Mouse (Mus musculus): ENCODE measurements around the gene Robo2. TPM values are rescaled to one million over a fixed set of nuclear protein-coding genes. Genes with fewer than 3 reads are reported as not detected.

Robo2 gene
- not detected in 3 replicates for total RNA-seq (2017)

GRCm38 (mm10) chr16:74411481-74412251 lies at the start of gene Robo2:
Gene Robo2 (minus strand): TSS chr16:74411825.
- no peak for ATAC-seq (replicated peaks; ENCODE audit: insufficient number of reproducible peaks, low FRiP score, low TSS enrichment, poor library complexity, severe bottlenecking)

DNA sequence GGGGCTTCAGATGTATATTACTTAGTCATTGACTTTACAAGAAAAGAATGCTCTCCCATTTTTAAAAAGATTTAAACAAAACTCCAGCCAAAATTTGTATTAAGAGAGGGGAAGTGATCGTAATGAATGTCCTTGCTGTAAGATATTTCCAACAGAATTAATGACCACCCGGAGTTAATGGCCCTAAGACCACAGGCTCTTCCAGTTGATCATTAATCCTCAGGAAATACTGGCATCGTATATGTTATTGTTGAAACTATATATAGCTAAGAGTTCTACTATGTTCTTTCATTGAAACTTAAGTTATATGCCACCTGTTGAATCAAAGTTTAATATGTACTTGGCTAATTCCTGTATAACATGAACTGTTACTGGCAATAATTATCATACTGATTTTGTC lies 46.5 kb upstream of the Robo2 start:
- no peak for ATAC-seq (replicated peaks; ENCODE audit: insufficient number of reproducible peaks, low FRiP score, low TSS enrichment, poor library complexity, severe bottlenecking)

GRCm38 (mm10) chr16:74457736-74458135 lies 46.1 kb upstream of the Robo2 start:
- ATAC-seq (replicated peaks; ENCODE audit: insufficient number of reproducible peaks, low FRiP score, low TSS enrichment, poor library complexity, severe bottlenecking): no peak

DNA sequence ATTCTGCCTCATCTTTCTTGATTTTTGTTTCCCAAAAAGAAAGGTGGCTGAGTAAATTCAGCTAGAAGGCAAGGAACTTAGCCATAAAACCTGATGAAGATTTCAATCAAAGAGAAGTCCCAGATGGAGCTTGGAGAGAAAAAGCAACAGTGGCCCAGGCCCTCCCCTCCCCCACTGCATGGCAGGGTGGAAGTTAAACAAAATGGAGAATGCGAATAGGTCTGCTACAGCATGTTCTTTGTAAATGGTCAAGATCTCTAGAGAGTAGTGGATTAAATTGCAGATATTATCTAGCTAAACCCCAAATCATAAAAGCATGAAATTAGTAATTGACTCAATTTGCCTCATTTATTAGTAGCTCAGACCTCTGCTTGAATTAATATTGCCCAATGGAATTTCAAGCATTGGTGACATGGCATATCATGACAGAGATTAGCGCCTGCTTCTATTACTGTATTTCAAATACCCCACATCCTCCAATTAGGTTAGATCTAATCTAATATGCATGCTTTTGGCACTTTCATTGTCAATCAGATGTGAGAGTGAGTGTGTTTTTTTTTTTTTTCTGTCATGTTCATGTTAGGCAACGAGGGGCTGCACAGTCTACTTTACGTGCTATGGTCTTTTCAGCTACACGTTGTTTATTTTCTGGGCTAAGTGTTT lies 45.3 kb upstream of the Robo2 start:
- no peak for ATAC-seq (replicated peaks; ENCODE audit: insufficient number of reproducible peaks, low FRiP score, low TSS enrichment, poor library complexity, severe bottlenecking)

DNA sequence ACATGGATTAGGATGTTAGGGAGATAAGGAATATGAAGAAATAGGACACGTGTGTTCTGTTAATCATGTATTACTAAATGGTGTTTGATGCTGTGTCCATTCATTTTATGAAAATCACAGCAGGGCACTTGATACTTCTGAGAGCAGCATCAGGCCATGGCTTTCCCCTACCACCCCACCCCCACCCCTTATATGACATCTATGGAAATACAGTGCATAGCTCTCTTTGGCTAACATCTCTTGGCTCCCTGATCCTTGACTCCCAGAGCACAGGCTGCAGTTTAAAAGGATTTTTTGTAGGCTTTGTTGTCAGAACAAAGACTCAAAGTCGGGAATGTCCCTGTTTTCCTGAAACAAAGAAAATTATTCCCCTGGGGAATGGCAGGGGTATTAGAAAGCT lies 43.6 kb upstream of the Robo2 start:
- no peak for ATAC-seq (replicated peaks; ENCODE audit: insufficient number of reproducible peaks, low FRiP score, low TSS enrichment, poor library complexity, severe bottlenecking)

GRCm38 (mm10) chr16:74448025-74448424 lies 36.4 kb upstream of the Robo2 start:
- no peak for ATAC-seq (replicated peaks; ENCODE audit: insufficient number of reproducible peaks, low FRiP score, low TSS enrichment, poor library complexity, severe bottlenecking)

- no peak for ATAC-seq (replicated peaks; ENCODE audit: insufficient number of reproducible peaks, low FRiP score, low TSS enrichment, poor library complexity, severe bottlenecking)
Measured at GRCm38 (mm10) chr16:74427071-74427470, 15.4 kb upstream of the Robo2 start.

DNA sequence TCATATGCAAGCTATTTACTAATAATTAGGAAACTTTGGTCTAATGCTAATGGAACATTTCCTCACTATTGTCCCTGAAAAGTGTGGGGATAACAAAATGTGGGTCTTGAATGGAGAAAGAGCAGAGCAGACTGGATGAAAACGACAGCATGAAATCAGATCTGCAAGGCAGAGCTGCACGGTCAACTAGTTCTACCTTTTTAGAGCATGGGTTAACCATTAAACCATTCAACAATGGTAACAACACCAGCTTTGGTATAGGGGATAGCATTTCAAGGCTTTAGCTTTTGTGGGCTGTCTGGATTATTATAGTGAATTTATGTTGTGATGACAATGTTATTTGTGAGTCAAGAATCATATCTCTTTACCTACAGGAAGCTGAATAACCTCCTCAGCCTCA lies 8.7 kb upstream of the Robo2 start:
- no peak for ATAC-seq (replicated peaks; ENCODE audit: insufficient number of reproducible peaks, low FRiP score, low TSS enrichment, poor library complexity, severe bottlenecking)

DNA sequence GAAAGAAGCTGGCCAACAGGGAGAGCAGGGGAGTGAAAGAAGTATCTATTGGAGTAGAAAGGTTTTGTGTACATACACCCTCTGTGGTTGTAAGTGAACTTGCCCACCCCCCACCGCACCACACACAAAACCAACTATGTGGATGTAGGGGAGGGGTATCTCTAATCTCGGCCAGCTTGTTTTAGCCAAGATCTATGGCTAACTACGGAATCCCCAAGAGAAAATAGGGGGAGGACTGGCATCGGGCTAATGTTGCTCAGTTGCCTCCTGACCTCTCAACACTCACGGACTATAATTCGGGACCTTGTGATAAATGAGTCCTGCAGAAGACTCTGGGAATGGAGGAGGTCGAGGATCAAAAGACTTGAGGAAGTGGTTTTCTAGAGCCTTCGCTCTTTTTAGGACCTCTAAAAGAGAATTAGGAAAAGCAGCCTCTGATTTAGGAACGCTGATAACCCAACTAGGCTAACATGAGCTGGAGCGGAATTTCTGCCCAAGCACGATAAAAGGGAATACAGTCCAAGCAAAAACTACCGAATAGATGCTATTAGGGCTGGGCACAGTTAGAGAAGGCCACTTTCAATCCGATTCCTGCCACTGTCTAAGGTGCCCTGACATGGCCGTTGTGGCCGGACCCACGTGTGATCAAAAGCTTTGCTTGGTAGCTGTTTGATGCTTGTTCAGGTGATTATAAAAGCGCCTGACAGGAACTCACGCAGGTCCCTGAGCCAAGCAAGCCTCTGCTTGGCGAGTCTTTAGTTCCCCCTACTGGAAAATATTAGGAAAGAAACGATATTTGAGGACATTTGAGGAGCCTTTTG lies 1.1 kb upstream of the Robo2 start:
- ATAC-seq (replicated peaks; ENCODE audit: insufficient number of reproducible peaks, low FRiP score, low TSS enrichment, poor library complexity, severe bottlenecking): no peak

- no peak for ATAC-seq (replicated peaks; ENCODE audit: insufficient number of reproducible peaks, low FRiP score, low TSS enrichment, poor library complexity, severe bottlenecking)
Measured at GRCm38 (mm10) chr16:74411021-74411420, 604 bp downstream of the Robo2 start.

GRCm38 (mm10) chr16:74410125-74410524 lies 1.5 kb downstream of the Robo2 start:
- no peak for ATAC-seq (replicated peaks; ENCODE audit: insufficient number of reproducible peaks, low FRiP score, low TSS enrichment, poor library complexity, severe bottlenecking)

GRCm38 (mm10) chr16:74409548-74409947 lies 2.1 kb downstream of the Robo2 start:
- no peak for ATAC-seq (replicated peaks; ENCODE audit: insufficient number of reproducible peaks, low FRiP score, low TSS enrichment, poor library complexity, severe bottlenecking)

GRCm38 (mm10) chr16:74408566-74408965 lies 3.1 kb downstream of the Robo2 start:
- ATAC-seq (replicated peaks; ENCODE audit: insufficient number of reproducible peaks, low FRiP score, low TSS enrichment, poor library complexity, severe bottlenecking): no peak

DNA sequence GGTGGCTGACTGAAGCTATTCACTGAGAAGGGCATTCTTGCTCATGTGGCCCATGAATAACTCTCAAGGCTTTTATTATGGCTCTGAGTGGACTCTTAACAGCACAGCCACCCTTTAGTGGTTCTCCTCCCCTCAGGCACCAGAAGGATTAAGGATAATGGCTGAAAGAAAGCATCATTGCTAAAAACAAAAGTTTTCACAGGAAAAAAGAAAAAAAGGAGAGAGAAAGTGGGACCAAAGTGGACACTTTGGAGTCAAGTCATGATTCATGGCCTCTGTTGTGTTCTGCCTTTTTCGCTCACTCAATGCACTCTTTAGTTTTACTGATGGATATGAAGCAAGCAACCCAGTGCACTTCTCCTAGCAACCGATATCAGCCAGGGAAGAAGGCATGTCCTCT lies 14.3 kb downstream of the Robo2 start:
- ATAC-seq (replicated peaks; ENCODE audit: insufficient number of reproducible peaks, low FRiP score, low TSS enrichment, poor library complexity, severe bottlenecking): no peak

DNA sequence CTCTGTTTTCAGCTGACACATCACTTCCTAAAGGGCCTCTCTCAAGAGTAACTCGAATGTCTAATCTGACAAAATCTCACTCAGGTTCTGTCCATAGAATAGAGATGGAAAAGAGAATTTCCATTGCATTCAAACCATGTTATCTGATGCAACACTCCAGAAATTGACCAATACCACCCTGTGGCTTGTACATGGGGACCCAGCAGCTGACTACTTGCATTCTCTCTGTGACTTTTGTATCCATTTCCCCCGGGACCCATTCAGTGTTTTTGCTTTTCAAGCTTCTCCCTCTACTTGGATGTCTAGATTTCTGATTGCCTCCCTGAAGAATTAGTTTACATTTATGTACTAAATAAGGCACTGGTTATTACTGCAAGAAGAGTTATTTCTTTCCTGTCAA lies 15.9 kb downstream of the Robo2 start:
- no peak for ATAC-seq (replicated peaks; ENCODE audit: insufficient number of reproducible peaks, low FRiP score, low TSS enrichment, poor library complexity, severe bottlenecking)

DNA sequence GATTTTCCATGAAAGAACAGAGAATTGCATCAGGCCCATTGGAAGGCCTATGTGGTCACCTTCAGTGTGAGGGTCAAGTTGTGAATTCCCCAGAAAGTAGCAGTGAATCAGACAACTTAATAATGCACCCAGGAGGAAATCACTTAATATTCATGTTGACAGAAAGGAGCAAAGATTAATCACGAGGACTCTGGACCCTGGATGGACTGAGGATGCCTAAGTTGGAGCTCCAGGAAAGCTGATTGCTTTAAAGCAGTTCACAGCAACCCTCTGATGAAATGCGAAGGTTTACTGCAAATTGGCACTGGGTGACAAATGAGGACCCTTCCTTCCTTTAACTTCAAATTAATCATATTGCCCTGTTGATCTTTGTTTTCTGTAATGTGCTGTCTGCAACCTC lies 32.2 kb downstream of the Robo2 start:
- no peak for ATAC-seq (replicated peaks; ENCODE audit: insufficient number of reproducible peaks, low FRiP score, low TSS enrichment, poor library complexity, severe bottlenecking)

GRCm38 (mm10) chr16:74375342-74375940 lies 36.2 kb downstream of the Robo2 start:
- ATAC-seq (replicated peaks; ENCODE audit: insufficient number of reproducible peaks, low FRiP score, low TSS enrichment, poor library complexity, severe bottlenecking): no peak

GRCm38 (mm10) chr16:74374540-74374939 lies 37.1 kb downstream of the Robo2 start:
- no peak for ATAC-seq (replicated peaks; ENCODE audit: insufficient number of reproducible peaks, low FRiP score, low TSS enrichment, poor library complexity, severe bottlenecking)

GRCm38 (mm10) chr16:74373407-74373806 lies 38.2 kb downstream of the Robo2 start:
- no peak for ATAC-seq (replicated peaks; ENCODE audit: insufficient number of reproducible peaks, low FRiP score, low TSS enrichment, poor library complexity, severe bottlenecking)

Data from monocyte, adult 5-6 weeks (primary cell).